Mouse (Mus musculus): ENCODE data around the gene Pakap.
A peak's percentile ranks its signal among the peaks of the same experiment; 100 is the strongest.

Pakap gene

DNA sequence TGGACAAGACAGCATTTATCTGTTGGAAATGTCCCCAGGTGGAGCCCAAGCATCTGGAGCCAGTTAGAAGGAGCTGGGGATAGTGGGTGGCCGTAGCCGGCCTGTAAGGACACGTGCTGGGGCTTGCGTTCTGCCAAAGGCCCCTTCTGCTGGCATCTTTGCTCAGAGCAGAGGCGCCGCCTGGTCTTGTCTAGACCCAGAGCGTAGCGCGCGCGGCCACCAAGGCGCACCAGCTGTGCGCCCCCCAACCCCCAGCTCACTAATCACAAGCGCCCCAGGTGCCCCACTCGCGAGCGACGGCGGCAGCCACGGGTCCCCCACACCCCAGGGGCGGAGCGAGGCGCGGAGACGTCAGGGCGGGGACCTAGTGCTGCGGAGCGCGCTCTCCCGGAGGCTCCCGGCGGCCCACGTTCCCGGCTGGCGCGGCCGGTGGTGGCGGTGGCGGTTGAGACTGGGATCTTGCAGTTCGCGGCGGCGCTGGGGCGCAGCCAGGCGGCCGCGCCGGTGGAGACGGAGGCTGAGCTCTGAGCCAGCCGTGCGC, at the start of gene Pakap:
Gene Pakap (plus strand): TSS at position 514 of the 541 bp plus-strand sequence.
- DNase-seq (ENCODE audit: low spot score) = peak; percentile 71

DNA sequence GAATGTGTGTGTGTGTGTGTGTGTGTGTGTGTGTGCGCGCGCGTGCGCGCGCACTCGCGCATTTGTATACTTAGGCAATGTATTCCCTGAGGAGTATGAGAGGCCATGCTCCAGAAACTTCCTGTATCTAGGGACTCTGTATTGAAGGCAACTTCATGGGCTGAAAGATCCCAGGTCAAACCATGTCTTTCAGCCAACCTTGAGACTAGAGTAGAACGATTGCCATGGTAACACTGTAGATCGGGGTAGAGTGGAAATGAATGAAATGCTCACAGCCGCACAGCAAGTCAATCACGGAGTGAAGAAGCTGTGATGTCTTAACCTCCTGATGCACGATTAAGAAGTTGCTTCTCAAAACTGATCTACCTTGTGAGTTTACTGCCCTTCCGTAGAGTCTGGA, 44.5 kb upstream of the Pakap start:
- DNase-seq (ENCODE audit: low spot score) = no peak

DNA sequence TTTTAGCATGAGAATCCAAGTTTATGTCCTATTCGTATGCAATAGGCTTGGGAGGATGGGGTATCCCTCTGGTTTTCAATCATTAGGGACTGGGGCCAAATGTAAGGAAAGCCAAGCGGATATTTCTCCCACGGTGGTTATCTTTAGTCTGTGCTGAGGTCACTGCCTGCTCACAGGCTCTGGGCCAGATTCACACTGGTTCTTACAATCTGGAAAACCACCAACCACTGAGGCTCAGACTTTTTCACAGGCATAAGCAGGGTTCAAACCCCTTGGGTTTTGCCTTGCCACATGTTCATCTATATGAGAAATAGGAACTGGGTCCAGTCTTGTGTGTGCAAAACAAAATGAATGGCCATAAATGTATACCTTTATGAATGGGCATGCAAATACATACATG, 43.5 kb upstream of the Pakap start:
- no peak for DNase-seq (ENCODE audit: low spot score)

DNA sequence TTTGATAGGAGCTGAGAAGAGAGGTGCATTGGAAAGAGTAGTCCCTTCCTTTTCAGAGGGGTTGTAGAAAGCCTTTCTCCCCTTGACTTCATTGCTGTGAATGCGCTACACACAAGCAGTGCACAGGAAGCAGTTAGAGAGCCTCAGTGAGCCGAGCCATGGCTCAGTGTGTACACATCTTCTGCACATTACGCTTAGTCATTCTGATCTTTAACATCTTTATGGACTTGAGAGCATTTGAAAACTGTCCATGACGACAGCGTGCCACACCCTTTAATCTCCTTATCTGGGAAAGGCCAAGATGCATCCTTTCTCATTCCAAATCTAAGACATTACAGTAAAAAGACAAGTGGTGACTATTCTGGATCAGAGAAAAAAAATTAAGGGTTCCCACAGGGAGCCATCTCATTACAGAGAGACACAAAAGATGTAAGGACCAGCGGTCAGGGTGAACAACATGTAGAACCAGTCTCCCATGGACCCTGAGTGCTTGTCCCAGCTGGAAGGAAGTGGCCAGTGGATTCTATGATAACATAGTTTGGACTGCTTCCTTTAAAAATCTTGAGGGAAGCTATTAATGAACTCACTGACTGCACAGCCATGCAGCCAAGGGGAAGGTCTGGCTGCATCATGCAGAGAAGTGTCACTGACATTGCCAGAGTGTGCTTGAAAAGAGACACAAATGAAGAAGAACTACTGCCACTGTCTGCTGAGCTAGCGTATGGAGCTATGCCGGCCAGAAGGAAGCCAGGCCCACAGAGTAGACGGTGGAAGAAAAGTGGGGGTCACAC, 42.6 kb upstream of the Pakap start:
- DNase-seq (ENCODE audit: low spot score) = no peak

DNA sequence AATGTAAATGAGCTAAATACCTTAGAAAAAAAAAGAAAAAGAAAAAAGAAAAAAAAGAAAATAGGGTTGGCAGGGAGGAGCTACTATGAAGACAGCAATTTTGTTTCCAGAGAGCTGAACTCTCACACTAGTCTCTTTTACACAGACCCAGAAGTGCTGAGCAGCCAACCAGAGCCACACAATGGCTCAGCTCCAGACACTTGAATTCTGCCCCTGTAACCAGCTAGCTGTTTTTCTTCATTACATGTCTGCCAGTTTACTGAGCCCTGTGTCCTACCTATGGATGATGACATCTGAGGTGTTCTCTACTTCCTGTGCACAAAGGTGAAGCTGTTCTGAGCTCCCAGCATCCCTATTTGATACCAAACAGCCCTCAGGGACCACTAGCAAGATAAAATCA, 39.7 kb upstream of the Pakap start:
- no peak for DNase-seq (ENCODE audit: low spot score)

DNA sequence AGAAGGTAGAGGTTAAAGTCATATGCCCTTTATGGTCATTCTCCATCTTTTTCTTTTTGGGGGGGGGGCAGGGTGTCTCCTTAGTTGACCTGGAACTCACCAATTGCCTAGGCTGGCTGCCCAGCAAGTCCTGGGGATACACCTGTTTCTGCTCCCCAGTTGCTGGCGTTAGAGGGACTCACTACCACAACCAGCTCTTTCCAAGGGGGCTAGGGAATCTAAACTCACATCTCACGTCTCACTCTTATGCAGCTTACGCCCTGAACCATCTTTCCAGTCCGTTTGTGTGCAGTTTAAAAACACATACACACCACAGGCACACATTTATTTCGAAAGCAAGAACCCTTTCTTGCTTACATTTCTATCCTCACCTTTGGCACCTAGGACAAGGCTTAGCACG, 34.3 kb upstream of the Pakap start:
- no peak for DNase-seq (ENCODE audit: low spot score)

DNA sequence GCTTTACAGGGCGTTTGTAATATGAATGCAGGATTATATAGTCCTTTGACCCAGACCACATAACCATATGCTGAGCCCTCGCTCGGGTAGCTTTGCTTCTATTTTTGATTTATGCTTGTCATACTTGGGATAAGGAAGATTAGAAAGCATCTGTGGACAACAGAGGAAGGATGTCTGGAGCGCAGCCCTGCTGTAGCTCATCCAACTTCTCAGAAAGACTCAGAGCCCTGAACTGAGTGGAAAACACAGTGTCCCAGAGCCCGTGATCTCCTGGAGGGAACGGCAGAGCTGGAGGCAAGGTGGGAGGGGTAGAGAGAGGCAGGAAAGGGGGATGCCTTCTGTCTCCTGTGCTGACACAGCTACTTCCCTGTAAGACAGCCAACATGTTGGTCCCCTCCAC, 33.7 kb upstream of the Pakap start:
- DNase-seq (ENCODE audit: low spot score) = no peak

DNA sequence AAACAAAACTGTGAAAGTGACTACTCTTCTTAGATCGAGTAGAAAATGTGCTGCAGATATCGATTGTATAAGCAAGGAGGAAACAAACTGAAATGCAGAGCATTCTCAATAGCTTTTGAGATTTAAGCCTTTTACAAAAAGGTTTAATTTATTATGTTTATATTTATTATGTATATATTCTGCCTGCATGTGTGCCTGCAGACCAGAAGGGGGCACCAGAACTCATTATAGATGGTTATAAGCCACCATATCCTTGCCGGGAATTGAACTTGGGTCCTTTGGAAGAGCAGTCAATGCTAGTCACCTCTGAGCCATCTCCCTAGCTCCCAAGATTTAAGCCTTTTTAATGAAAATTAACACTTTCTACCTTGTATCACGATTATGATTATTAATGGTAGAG, 32.9 kb upstream of the Pakap start:
- DNase-seq (ENCODE audit: low spot score) = no peak

DNA sequence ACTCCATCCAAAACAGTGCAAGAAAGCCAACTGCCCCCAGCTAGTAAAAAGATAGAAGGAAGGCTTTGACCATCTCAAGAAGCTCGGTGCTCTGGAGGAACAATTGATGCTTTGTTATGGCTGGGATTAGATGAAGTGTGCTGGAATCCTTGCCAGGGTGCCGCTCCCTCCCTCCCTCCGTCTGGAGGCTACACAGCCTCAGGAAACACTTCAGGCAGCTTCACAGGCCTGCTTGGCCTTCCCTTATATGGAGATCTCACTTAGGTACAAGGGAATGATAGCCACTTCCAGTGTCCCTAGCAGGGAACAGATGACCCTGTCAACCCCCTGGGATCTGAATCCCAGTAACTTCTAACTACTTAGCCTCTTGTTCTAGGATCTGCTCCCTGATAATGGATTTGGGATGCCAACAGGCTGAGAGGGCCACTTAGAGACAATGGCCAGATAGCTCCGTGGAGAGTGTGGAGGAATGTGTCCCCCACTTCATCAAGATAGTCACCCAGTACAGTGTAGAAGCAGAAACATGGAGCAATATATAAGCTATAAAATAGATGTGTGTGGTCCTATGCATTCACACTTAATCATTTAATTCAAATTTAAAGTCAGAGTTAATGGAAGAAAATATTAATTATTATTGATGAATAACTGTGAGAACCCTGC, 29.8 kb upstream of the Pakap start:
- DNase-seq (ENCODE audit: low spot score) = peak; percentile 60

DNA sequence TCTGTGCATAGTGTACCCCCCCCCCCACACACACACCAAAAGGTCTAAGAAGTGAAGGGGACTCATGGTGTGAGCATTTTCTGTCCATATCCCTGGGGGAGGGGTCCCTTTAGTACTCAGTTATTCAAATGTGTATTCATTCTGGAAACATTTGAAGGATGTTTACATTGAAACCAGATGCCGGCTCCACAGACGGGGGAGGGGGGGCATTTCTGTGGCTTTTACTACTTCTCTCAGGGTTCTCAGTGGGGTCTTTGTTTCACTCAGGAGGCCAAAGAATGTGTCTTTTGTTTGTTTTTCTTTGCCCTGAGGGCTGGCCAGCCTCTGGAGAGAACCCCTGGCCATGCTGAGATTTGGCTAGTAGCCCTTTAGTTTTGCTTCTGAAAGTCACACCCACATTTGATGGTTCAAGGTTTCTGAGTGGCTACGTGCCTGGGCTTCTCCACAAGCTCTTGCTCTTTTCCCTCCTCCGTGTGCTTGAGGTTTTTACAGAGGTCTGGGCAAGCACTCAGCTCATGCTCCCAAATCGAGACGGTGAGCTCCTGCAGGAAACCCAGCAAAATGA, 24.2 kb upstream of the Pakap start:
- peak; percentile 76 for DNase-seq (ENCODE audit: low spot score)

DNA sequence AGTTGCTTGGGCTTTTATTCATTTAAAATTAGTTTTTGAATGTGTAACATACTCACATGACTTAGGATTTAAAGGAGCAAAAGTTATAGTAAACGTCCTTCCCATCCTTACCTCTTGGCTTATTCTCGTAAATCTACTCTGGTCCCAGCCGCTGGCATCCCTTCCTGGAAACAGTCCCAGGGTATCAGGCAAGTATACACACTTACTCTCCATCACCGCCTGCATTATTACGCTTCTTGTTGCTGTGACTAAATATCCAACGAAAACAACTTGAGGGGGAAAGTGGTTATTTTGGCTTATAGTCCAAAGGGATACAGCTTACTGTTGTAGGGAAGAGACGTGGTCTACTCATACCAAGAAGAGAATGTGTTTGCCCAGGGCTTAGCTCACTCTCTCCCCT, 20.2 kb upstream of the Pakap start:
- no peak for DNase-seq (ENCODE audit: low spot score)

DNA sequence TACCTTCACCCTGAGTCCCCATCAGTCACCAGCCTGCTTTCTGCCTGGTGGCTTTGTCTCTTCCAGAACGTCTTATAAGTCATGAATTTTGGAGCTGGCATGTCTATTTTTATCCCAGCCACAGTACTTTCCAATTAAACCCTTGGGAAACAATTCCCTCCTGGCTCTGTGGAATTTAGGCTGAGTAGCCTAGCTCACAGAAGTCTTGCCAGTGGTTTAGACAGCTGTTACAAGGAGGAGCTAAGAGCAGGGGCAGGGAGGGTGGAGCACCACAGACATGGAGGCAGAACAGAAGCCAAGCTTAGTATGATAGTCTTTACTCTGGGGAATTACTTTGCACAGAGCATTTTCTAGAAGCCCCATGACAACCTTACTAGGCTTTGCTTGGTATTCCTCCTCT, 17.8 kb upstream of the Pakap start:
- no peak for DNase-seq (ENCODE audit: low spot score)

DNA sequence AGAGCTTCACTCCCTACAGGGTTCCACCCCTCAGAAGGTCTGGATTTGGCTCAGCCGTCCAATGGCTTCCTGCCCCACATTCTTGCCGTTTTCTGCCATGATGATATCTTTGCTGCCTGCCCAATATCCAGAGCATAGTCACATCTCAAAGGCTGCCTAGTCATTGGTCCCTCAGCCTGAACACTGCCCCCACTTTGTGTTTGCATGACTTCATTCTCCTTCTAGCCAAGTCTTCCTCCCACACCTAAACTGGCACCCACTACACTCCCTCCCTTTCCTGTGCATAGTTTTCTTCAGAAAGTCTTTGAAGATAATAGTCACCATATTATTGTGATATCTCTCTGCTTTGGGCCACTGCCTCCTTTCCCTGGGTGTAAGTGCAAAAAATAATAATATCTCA, 10.9 kb upstream of the Pakap start:
- DNase-seq (ENCODE audit: low spot score) = no peak

DNA sequence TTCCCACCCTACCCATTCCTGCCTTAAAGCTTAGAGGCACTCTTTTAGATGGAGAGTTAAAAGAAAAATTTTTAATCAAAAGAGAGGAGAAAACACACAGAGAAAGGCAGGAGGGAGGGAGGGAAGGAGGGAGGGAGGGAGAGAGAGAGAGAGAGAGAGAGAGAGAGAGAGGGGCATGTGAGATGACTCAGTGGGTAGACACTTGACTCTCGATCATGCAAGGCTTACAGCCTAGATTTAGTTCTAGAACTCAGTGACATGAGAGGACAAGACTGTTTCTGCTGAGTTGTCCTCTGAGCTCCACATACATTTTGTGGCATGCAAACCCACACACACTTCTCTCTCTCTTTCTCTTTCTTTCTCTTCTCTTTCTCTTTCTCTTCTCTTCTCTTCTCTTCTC, 8.5 kb upstream of the Pakap start:
- DNase-seq (ENCODE audit: low spot score) = no peak

DNA sequence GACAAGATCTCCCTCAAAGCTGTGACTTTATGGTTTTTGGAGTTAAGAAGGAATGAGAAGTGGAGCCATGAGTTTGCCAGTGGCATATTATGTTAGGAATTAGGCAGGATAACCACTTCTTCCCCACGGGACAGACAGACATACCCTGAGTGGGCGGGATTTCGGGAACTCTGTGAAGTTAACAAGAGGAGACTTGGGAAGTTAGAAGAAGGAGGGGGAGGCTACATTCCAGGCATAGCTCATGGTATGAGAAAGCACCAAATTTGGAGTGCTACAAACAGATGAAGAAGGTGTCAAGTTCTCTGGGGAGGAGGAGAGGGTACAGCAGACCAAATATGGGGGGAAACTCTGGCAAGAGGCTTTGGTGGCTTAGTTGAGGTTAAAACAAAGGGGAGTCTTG, 8.0 kb upstream of the Pakap start:
- peak; percentile 65 for DNase-seq (ENCODE audit: low spot score)

DNA sequence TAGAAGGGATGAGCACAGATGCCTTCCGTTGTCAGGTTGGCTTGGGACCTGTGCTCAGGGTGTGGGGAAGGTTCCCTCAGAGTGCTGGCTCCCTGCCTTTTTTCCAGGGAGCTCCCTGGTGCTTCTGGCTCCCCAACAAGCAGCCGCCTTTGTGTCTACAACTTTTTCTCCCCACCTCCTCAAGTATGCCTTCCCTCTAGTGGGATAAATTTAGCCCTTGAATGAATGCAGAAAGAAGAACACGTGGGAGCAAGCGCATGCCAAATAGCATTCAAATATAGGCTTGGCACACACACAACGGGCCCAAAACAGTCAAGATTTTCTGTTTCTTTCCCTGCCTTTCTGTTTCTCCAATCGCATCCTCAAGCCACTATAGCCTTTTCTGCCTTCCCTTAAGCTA, 6.9 kb upstream of the Pakap start:
- DNase-seq (ENCODE audit: low spot score) = no peak

DNA sequence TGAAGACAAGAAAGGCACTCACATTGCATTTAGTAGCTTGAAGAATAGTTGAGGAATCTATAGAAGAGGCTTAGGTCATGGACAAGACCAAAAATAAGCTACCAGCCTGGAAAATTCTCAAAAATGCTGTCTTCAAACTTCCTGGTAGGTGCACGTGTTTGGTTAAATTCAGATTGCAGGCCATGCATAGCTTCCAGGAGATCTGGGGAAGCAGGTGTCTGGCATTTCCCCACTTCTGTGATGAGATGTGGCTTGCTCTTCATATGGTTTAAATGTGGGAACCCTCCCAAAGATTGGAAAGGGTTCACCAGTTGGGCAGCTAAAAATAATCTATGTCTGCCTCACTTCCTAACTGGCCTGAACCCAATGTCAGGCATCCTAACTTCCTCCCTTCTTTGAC, 2.7 kb upstream of the Pakap start:
- no peak for DNase-seq (ENCODE audit: low spot score)

DNA sequence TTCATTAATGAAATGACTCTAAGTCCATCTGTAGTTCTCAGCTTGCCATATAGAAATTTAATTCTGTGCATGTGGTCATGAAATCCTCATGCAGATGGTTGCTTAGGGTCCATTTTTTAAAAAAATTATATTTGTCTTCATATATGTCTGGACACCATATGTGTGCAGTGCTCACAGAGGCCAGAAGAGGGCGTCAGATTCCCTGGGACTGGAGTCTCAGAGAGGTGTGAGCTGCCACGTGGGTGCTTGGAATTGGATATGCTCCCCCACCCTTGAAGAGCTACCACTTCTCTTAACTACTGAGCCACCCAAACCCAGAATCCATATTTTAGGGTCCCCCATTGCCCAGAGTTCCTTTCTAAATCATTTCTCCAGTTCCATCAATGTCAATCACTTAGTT, 2.2 kb upstream of the Pakap start:
- no peak for DNase-seq (ENCODE audit: low spot score)

DNA sequence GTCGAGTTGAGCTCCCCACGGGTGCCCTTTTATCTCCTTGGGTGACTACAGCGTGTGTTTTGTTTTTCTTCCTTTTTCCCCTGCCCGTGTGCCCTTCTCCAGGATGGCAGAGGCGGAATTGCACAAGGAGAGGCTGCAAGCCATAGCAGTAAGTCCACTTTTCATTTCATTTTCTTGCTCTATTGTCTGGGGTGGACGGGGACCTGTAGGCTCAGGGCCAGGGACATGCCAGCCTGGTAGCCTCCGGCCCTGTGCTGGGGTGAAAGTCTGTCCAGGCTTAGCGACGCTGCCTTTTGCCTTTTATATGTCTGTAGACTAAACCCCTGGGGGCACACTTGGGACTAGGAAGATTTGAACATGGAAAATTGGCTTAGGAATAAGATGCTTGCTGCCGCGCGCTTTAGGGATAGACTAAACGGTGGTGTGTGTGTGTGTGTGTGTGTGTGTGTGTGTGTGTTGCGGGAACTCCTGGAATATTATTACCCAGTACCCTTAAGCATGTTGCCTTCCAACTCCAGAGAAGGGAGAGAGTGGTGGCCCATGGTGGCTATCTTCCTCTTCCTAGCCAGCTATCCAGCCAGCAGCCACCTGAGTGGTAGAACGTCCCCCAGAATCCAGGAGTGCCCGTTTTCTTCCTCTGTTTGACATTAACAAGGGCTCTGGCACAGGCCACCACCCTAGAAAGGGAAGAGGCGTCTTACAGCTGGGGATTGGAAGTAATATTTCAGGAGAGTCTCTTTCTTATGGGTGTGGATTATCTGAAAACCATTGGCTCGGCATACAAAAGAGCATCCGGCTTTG, 489 bp downstream of the Pakap start:
- peak; percentile 41 for DNase-seq (ENCODE audit: low spot score)

DNA sequence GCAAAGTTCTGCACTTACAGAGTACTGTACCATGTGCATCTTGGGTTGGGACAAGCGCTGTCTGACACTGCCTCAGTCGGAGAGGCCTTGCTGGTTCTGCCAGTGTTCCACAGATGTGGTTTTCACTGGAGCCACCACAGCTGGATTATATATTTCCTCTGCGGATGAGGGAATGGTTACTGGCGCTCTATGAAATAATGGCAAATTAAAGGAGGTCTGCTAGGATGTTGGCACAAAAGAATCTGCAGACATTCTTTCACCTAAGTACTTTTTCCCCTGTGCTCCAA, 1.0 kb downstream of the Pakap start:
- DNase-seq (ENCODE audit: low spot score) = no peak

DNA sequence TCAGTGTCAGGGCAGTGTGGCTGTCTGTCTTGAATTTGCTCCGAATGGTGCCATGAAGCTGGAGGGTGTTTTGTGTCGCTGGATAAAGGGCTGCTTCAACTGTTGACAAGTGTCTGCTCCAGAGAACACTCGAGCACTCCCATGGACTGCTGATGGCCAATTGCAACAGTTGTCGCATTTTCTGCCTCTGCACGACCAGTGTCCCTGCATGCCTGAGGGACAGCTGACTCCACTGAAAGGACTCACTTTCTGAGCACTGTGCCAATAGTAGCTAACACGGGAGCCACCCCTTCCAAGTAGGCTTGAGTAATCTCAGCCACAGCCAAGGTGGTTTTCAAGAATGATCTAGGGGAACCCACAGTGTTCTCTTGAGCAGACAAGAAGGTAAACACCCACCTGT, 1.7 kb downstream of the Pakap start:
- no peak for DNase-seq (ENCODE audit: low spot score)

DNA sequence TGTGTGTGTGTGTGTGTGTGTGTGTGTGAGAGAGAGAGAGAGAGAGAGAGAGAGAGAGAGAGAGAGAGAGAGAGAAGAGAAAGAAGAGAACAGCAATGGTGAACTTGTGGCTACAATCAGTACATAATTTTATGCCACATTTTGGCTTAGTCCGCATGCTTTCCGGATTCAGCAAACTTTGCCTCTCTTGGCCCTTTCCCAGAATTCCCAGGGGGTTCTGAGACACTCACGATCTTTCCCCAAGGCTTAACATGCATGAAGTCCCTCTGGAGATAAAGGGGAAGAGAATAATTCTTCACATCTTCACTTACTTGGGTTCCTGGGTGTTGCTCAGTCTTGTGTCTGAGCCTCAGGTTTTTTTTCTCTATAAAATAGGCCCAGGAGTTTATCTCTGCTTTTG, 2.2 kb downstream of the Pakap start:
- no peak for DNase-seq (ENCODE audit: low spot score)

DNA sequence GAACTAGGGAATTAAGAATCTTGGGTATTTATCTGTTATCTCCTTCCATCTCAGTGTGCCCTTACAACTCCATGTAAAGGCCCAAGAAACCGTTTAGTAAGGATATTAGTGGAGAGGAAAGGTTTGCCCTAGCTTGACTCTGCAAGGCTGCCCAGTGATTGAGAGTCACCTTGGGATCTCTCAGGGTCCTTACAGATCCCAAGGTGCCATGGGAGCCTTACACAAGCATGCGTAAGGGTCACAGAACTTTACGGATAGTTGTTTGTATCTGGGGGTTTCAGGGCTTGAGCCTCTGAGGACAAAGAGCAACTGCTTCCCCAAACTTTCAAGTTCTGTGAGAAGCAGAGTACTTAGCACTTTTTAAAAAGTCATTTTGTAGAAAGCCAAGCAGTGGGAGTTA, 6.2 kb downstream of the Pakap start:
- no peak for DNase-seq (ENCODE audit: low spot score)
